Mouse (Mus musculus) stomach, postnatal 0 days (tissue): ENCODE data around the gene Tmx1. TPM values are rescaled to one million over a fixed set of nuclear protein-coding genes. Genes with fewer than 3 reads are reported as not detected.

Experiments
- ATAC-seq: fragments of 200-750 bp; cut with Nextera tagmentation; 2 replicates; pipeline ENCODE4 v1.8.0; 2017; ENCODE audit not compliant: low FRiP score, low TSS enrichment
- DNase-seq: peaks from one replicate; pipeline ENCODE4 v3.0.0-alpha.2; 2016; ENCODE audit warnings: low spot score
- H3K27ac ChIP-seq: fragments of 300-500 bp; sonication (generic); replicated peaks from 2 replicates; pipeline ENCODE4 v1.5.1; 2014; ENCODE audit warnings: mild to moderate bottlenecking, control low read depth
- H3K27me3 ChIP-seq: fragments of 300-500 bp; sonication (generic); 2 replicates; pipeline ENCODE4 v1.6.1; 2014; ENCODE audit warnings: low read length; ENCODE audit not compliant: control insufficient read depth, insufficient read depth
- H3K36me3 ChIP-seq: fragments of 300-500 bp; sonication (generic); 2 replicates; pipeline ENCODE4 v1.6.1; 2014; ENCODE audit warnings: low read length, mixed read lengths; ENCODE audit not compliant: control insufficient read depth, insufficient read depth
- H3K4me1 ChIP-seq: fragments of 300-500 bp; sonication (generic); replicated peaks from 2 replicates; pipeline ENCODE4 v1.6.1; 2014; ENCODE audit warnings: antibody characterized with exemption; ENCODE audit not compliant: control insufficient read depth, insufficient read depth
- H3K4me2 ChIP-seq: fragments of 300-500 bp; sonication (generic); replicated peaks from 2 replicates; pipeline ENCODE4 v1.6.1; 2014; ENCODE audit warnings: low read depth, mild to moderate bottlenecking, control low read depth, moderate library complexity
- H3K4me3 ChIP-seq: fragments of 300-500 bp; sonication (generic); 2 replicates; pipeline ENCODE4 v1.5.1; 2014; ENCODE audit warnings: low read depth, low read length, control low read depth
- H3K9ac ChIP-seq: fragments of 300-500 bp; sonication (generic); 2 replicates; pipeline ENCODE4 v1.6.1; 2014; ENCODE audit warnings: mild to moderate bottlenecking, low read length, control low read depth, mixed read lengths
- H3K9me3 ChIP-seq: fragments of 300-500 bp; sonication (generic); 2 replicates; pipeline ENCODE4 v1.6.1; 2016; ENCODE audit warnings: low read length; ENCODE audit not compliant: control insufficient read depth
- CTCF ChIP-seq: IDR thresholded peaks from 2 replicates; pipeline ENCODE4 v1.5.1; 2016; ENCODE audit warnings: antibody characterized with exemption, low read depth, mild to moderate bottlenecking, moderate library complexity
- EP300 ChIP-seq: optimal IDR thresholded peaks from 2 replicates; pipeline ENCODE3; 2016; ENCODE audit warnings: antibody characterized with exemption
- WGBS: fragments of 180-500 bp; shearing (Covaris S2); extraction: QIAGEN DNeasy Blood & Tissue Kit; methylation state at CpG from one replicate; pipeline ENCODE4 v1.1.7; 2014; 5-methylcytosine and 5-hydroxymethylcytosine counted together
- polyA plus RNA-seq: library from polyadenylated mRNA; unstranded; fragments of >200 nt; fragmentation: Nextera tagmentation; extraction: Ambion mirVana; gene quantifications from 2 replicates; pipeline ENCODE4 v1.2.1, GENCODE M21; 2015

Tmx1 gene
- polyA plus RNA-seq, 1 experiment from 2014 or later = 67.0 TPM

GRCm38 (mm10) chr12:70476884-70477576 lies 24.1 kb downstream of the Tmx1 start:
- TF ChIP-seq CTCF (peak; percentile 29; the same call in 1 of the 2 replicates), EP300 (no peak)
- Histone ChIP-seq H3K27me3 (no peaks in the 10 kb centered on the region), H3K9ac (no peak overlapping the region), H3K4me1 (no peaks in the 10 kb centered on the region), H3K4me3 (no peak overlapping the region), H3K9me3 (no peaks in the 10 kb centered on the region), H3K4me2 (no peak overlapping the region), H3K27ac (no peak overlapping the region), H3K36me3 (no peaks in the 10 kb centered on the region)
- ATAC-seq (no peak), DNase-seq (no peak)
- 58% methylated on average over 16 of the region's 16 CpGs for WGBS

- ATAC-seq (no peak), DNase-seq (peak; percentile 36)
- Histone ChIP-seq H3K27me3 (no peaks in the 10 kb centered on the region), H3K4me2 (no peak overlapping the region), H3K36me3 (no peaks in the 10 kb centered on the region), H3K9ac (no peak overlapping the region), H3K27ac (no peak overlapping the region), H3K9me3 (no peaks in the 10 kb centered on the region), H3K4me3 (no peak overlapping the region), H3K4me1 (no peaks in the 10 kb centered on the region)
- TF ChIP-seq EP300 = no peak
- peak; percentile 54 for TF ChIP-seq CTCF
- 79% methylated on average over 16 of the region's 16 CpGs for WGBS
These were observed 24.8 kb downstream of the Tmx1 start for GRCm38 (mm10) chr12:70477593-70478287.

- Histone ChIP-seq H3K36me3 (no peaks in the 10 kb centered on the region), H3K4me2 (no peak overlapping the region), H3K4me3 (no peak overlapping the region), H3K27me3 (no peaks in the 10 kb centered on the region), H3K9ac (no peak overlapping the region), H3K4me1 (no peaks in the 10 kb centered on the region), H3K27ac (no peak overlapping the region), H3K9me3 (no peaks in the 10 kb centered on the region)
- WGBS = 85% methylated on average over 7 of the region's 7 CpGs
- no peak for TF ChIP-seq CTCF
- no peak for DNase-seq
- no peak for ATAC-seq
These were observed 33.1 kb downstream of the Tmx1 start for GRCm38 (mm10) chr12:70485956-70486355.

- no peak for TF ChIP-seq EP300
- TF ChIP-seq CTCF = no peak
- ATAC-seq = no peak
These were observed 34.0 kb downstream of the Tmx1 start for GRCm38 (mm10) chr12:70486716-70487480.

GRCm38 (mm10) chr12:70492441-70492840 lies 39.5 kb downstream of the Tmx1 start:
- H3K4me2 ChIP-seq = no peak overlapping the region
- no peak overlapping the region for H3K4me3 ChIP-seq
- TF ChIP-seq CTCF = no peak
- no peaks in the 10 kb centered on the region for H3K4me1 ChIP-seq
- 83% methylated on average over 10 of the region's 10 CpGs for WGBS
- no peak overlapping the region for H3K9ac ChIP-seq
- H3K36me3 ChIP-seq = no peaks in the 10 kb centered on the region
- DNase-seq = no peak
- no peaks in the 10 kb centered on the region for H3K9me3 ChIP-seq
- H3K27ac ChIP-seq = no peak overlapping the region
- no peaks in the 10 kb centered on the region for H3K27me3 ChIP-seq
- ATAC-seq = no peak

More at GRCm38 (mm10) chr12:70486716-70487480, 34.0 kb downstream of the Tmx1 start:
- DNase-seq = no peak
- Histone ChIP-seq H3K27ac (no peak overlapping the region), H3K27me3 (no peaks in the 10 kb centered on the region), H3K9ac (no peak overlapping the region), H3K4me3 (no peak overlapping the region), H3K36me3 (no peaks in the 10 kb centered on the region), H3K9me3 (no peaks in the 10 kb centered on the region), H3K4me1 (no peaks in the 10 kb centered on the region), H3K4me2 (no peak overlapping the region)
- WGBS = 72% methylated on average over 6 of the region's 6 CpGs
